Mouse (Mus musculus) neural tube, embryonic 14.5 days (tissue): ENCODE results near the gene Grip1. TPM values are rescaled to one million over a fixed set of nuclear protein-coding genes. Genes with fewer than 3 reads are reported as not detected.

Source experiments
- ATAC-seq: fragments of 200-750 bp; cut with Nextera tagmentation; 2 replicates; pipeline ENCODE4 v1.8.0; 2017; ENCODE audit warnings: low read depth, mild to moderate bottlenecking, moderate TSS enrichment, moderate library complexity
- H3K27ac ChIP-seq: fragments of 300-500 bp; sonication (generic); 2 replicates; pipeline ENCODE4 v1.5.1; 2014; ENCODE audit warnings: low read depth, mild to moderate bottlenecking, control low read depth, low read length, moderate library complexity, mixed read lengths
- H3K27me3 ChIP-seq: fragments of 300-500 bp; sonication (generic); 2 replicates; pipeline ENCODE4 v1.6.1; 2014; ENCODE audit warnings: low read length; ENCODE audit not compliant: control insufficient read depth, insufficient read depth
- H3K36me3 ChIP-seq: fragments of 300-500 bp; sonication (generic); 2 replicates; pipeline ENCODE4 v1.6.1; 2014; ENCODE audit warnings: low read length, mixed read lengths; ENCODE audit not compliant: control insufficient read depth, insufficient read depth
- H3K4me1 ChIP-seq: fragments of 300-500 bp; sonication (generic); 2 replicates; pipeline ENCODE4 v1.6.1; 2014; ENCODE audit warnings: low read length; ENCODE audit not compliant: control insufficient read depth, insufficient read depth
- H3K4me2 ChIP-seq: fragments of 300-500 bp; sonication (generic); 2 replicates; pipeline ENCODE4 v1.6.1; 2014; ENCODE audit warnings: mild to moderate bottlenecking, low read depth, low read length, control low read depth
- H3K4me3 ChIP-seq: fragments of 300-500 bp; sonication (generic); 2 replicates; pipeline ENCODE4 v1.5.1; 2014; ENCODE audit warnings: low read depth, low read length, control low read depth, mixed read lengths
- H3K9ac ChIP-seq: fragments of 300-500 bp; sonication (generic); replicated peaks from 2 replicates; pipeline ENCODE4 v1.6.1; 2014; ENCODE audit warnings: low read depth, mild to moderate bottlenecking, control low read depth, low read length, mixed read lengths
- H3K9me3 ChIP-seq: fragments of 300-500 bp; sonication (generic); 2 replicates; pipeline ENCODE4 v1.6.1; 2016; ENCODE audit warnings: low read length; ENCODE audit not compliant: control insufficient read depth
- WGBS: fragments of 180-500 bp; shearing (Covaris S2); extraction: QIAGEN DNeasy Blood & Tissue Kit; methylation state at CpG from one replicate; pipeline ENCODE4 v1.1.7; 2014; 5-methylcytosine and 5-hydroxymethylcytosine counted together
- polyA plus RNA-seq: library from polyadenylated mRNA; unstranded; fragments of >200 nt; fragmentation: Nextera tagmentation; extraction: Ambion mirVana; gene quantifications from 2 replicates; pipeline ENCODE4 v1.2.1, GENCODE M21; 2014

Grip1 gene
- polyA plus RNA-seq, 1 experiment from 2014 or later: 27.0 TPM

GRCm38 (mm10) chr10:119610279-119610895 lies 156.8 kb downstream of the Grip1 start:
- H3K4me2 ChIP-seq: no peak overlapping the region
- H3K27ac ChIP-seq: no peak overlapping the region
- H3K36me3 ChIP-seq: no peaks in the 10 kb centered on the region
- H3K27me3 ChIP-seq: no peaks in the 10 kb centered on the region
- H3K9me3 ChIP-seq: no peaks in the 10 kb centered on the region
- no peak for ATAC-seq
- no peak overlapping the region for H3K9ac ChIP-seq
- H3K4me3 ChIP-seq: no peak overlapping the region
- H3K4me1 ChIP-seq: peaks cover 7% of the 10 kb centered on the region; the same call in 1 of the 2 replicates
- WGBS: 74% methylated on average over 9 of the region's 9 CpGs

DNA sequence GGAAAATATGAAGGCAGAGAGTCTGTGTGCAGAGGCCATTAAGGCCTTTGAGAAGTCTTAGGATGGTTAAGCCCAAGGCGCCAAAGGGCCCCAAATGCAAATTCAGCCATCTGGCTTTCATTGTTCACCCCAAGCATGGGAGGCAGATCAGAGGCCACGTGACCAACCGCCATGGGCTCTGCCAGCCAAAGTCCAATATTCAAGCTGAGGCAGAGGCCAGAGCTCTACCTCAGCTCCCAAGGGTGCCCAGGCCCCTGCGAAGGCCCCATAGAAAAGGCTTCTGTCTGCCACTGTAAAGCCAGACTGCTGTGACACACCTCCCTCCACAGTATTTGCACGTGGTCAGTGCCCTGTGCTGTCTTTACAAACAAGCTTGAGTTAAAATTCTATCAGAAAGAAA lies 158.4 kb downstream of the Grip1 start:
- peaks cover 15% of the 10 kb centered on the region; the same call in 1 of the 2 replicates for H3K4me1 ChIP-seq
- H3K27me3 ChIP-seq: no peaks in the 10 kb centered on the region
- no peak overlapping the region for H3K4me2 ChIP-seq
- no peak overlapping the region for H3K4me3 ChIP-seq
- H3K9me3 ChIP-seq: no peaks in the 10 kb centered on the region
- H3K9ac ChIP-seq: no peak overlapping the region
- ATAC-seq: no peak
- no peak overlapping the region for H3K27ac ChIP-seq
- WGBS: 89% methylated on average over 5 of the region's 5 CpGs
- no peaks in the 10 kb centered on the region for H3K36me3 ChIP-seq

GRCm38 (mm10) chr10:119614726-119615125 lies 161.1 kb downstream of the Grip1 start:
- no peaks in the 10 kb centered on the region for H3K36me3 ChIP-seq
- ATAC-seq: no peak
- no peak overlapping the region for H3K27ac ChIP-seq
- no peak overlapping the region for H3K9ac ChIP-seq
- H3K4me3 ChIP-seq: no peak overlapping the region
- peaks cover 15% of the 10 kb centered on the region; the same call in 1 of the 2 replicates for H3K4me1 ChIP-seq
- no peaks in the 10 kb centered on the region for H3K9me3 ChIP-seq
- 51% methylated on average over 7 of the region's 7 CpGs for WGBS
- no peaks in the 10 kb centered on the region for H3K27me3 ChIP-seq
- no peak overlapping the region for H3K4me2 ChIP-seq

- WGBS: 71% methylated on average over 14 of the region's 14 CpGs
- Histone ChIP-seq H3K9ac (no peak overlapping the region), H3K4me2 (no peak overlapping the region), H3K9me3 (no peaks in the 10 kb centered on the region), H3K27ac (no peak overlapping the region), H3K27me3 (no peaks in the 10 kb centered on the region), H3K36me3 (no peaks in the 10 kb centered on the region), H3K4me3 (no peak overlapping the region), H3K4me1 (peaks cover 13% of the 10 kb centered on the region; the same call in 1 of the 2 replicates)
- ATAC-seq: peak; percentile 77; the same call in 1 of the 2 replicates
These were observed 161.7 kb downstream of the Grip1 start for GRCm38 (mm10) chr10:119615240-119615885.

- Histone ChIP-seq H3K4me2 (no peak overlapping the region), H3K27me3 (no peaks in the 10 kb centered on the region), H3K27ac (no peak overlapping the region), H3K4me1 (peaks cover 13% of the 10 kb centered on the region; the same call in 1 of the 2 replicates), H3K9ac (no peak overlapping the region), H3K9me3 (no peaks in the 10 kb centered on the region), H3K4me3 (no peak overlapping the region), H3K36me3 (no peaks in the 10 kb centered on the region)
- 61% methylated on average over 3 of the region's 3 CpGs for WGBS
- no peak for ATAC-seq
These were observed 162.4 kb downstream of the Grip1 start for GRCm38 (mm10) chr10:119616078-119616477.

DNA sequence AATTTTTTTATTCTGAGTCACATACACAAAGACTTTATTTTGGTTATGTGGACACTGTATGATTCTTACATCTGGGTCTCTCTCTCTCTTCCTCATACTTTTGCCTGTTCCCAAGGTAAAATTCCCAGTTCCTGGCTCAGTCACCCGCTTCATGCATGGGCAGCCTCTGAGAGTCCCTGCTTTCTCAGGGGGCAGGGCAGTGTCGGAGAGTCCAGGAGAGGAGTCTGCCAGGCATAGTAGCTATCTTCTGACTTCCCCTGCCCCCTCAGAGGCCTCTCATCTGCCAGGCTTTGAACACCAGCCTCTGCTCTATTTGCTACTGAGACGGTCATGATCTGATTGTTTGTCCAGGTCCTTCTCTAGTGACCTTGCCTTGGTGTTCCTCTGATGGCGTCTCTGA lies 175.0 kb downstream of the Grip1 start:
- Histone ChIP-seq H3K4me3 (no peak overlapping the region), H3K9ac (no peak overlapping the region), H3K4me1 (no peaks in the 10 kb centered on the region), H3K9me3 (no peaks in the 10 kb centered on the region), H3K4me2 (no peak overlapping the region), H3K27me3 (no peaks in the 10 kb centered on the region), H3K27ac (no peak overlapping the region), H3K36me3 (no peaks in the 10 kb centered on the region)
- WGBS: 80% methylated on average over 4 of the region's 4 CpGs
- no peak for ATAC-seq

DNA sequence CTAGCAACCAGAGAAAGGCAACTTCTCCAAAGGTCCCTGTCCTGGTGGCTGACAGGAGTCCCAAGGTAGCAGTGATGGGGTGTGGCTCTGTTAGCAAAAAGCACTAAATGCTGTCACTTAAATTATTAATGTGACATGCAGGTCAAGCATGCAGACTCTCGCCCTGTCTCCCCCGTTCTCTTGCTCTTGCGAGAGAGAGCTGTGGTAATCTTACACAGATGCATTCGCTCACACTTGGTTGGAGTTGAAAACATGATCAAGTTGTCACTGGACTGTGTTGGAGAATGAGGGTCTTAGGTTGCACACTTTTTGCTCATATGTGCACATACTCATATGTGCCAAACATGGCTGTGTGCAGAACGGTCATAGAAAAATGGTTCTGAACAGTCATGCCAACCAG lies 176.8 kb downstream of the Grip1 start:
- Histone ChIP-seq H3K27me3 (no peaks in the 10 kb centered on the region), H3K4me1 (no peaks in the 10 kb centered on the region), H3K4me3 (no peak overlapping the region), H3K36me3 (no peaks in the 10 kb centered on the region), H3K27ac (no peak overlapping the region), H3K9ac (no peak overlapping the region), H3K4me2 (no peak overlapping the region), H3K9me3 (no peaks in the 10 kb centered on the region)
- no peak for ATAC-seq
- WGBS: 80% methylated on average over 5 of the region's 5 CpGs

DNA sequence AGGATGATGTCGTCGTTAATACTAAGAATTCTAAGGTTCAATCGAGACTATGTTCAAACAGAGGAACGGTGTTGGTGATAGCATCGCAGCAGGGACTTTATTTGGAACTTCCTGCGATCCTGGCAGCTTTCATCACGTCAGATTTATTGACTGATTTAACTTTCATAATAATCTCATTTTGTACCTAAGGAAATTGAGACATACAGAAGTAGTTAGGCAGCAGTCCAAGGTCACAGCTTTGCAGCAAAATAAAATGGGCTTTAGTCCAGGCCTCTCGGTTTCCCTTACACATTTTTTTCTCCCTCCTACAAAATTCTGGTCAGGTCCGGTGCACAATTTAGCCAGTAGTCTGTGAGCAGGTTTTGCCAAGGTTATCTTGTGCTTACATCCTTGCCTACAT lies 178.3 kb downstream of the Grip1 start:
- H3K9me3 ChIP-seq: no peaks in the 10 kb centered on the region
- no peak for ATAC-seq
- no peak overlapping the region for H3K4me2 ChIP-seq
- H3K4me3 ChIP-seq: no peak overlapping the region
- peaks cover 2% of the 10 kb centered on the region; the same call in 1 of the 2 replicates for H3K4me1 ChIP-seq
- no peak overlapping the region for H3K9ac ChIP-seq
- no peaks in the 10 kb centered on the region for H3K27me3 ChIP-seq
- H3K36me3 ChIP-seq: no peaks in the 10 kb centered on the region
- WGBS: 84% methylated on average over 9 of the region's 9 CpGs
- no peak overlapping the region for H3K27ac ChIP-seq

GRCm38 (mm10) chr10:119634544-119634943 lies 180.9 kb downstream of the Grip1 start:
- Histone ChIP-seq H3K4me1 (peaks cover 2% of the 10 kb centered on the region; the same call in 1 of the 2 replicates), H3K9me3 (no peaks in the 10 kb centered on the region), H3K4me3 (no peak overlapping the region), H3K4me2 (no peak overlapping the region), H3K9ac (no peak overlapping the region), H3K27me3 (no peaks in the 10 kb centered on the region), H3K27ac (no peak overlapping the region), H3K36me3 (no peaks in the 10 kb centered on the region)
- 79% methylated on average over 6 of the region's 6 CpGs for WGBS
- no peak for ATAC-seq
